Mouse (Mus musculus) MN1 (cell line): ENCODE data around the gene Snrpd2.
"Not testable (repeated sequence)": the region's sequence is repeated elsewhere in the genome, so short reads cannot be mapped to it uniquely, and the experiment has no call there.

Source experiments
- DNase-seq: peaks from one replicate; pipeline ENCODE4 v3.0.0-alpha.2; 2016; ENCODE audit warnings: low spot score

Snrpd2 gene

GRCm38 (mm10) chr7:19148875-19149541, 514 bp upstream of the Snrpd2 start, which contains the start of gene Qpctl:
Gene Qpctl (minus strand): TSS chr7:19149291.
- peak; percentile 98 for DNase-seq

GRCm38 (mm10) chr7:19151121-19151520, 1.6 kb downstream of the Snrpd2 start:
- not testable (repeated sequence) for DNase-seq

GRCm38 (mm10) chr7:19154796-19155195, 5.3 kb downstream of the Snrpd2 start:
- no peak for DNase-seq

GRCm38 (mm10) chr7:19155825-19156475, 6.4 kb downstream of the Snrpd2 start:
- DNase-seq: peak; percentile 82

GRCm38 (mm10) chr7:19157160-19157800, 7.8 kb downstream of the Snrpd2 start:
- DNase-seq: peak; percentile 82

GRCm38 (mm10) chr7:19158601-19159000, 9.1 kb downstream of the Snrpd2 start:
- no peak for DNase-seq

GRCm38 (mm10) chr7:19159411-19159810, 9.9 kb downstream of the Snrpd2 start:
- DNase-seq: no peak

GRCm38 (mm10) chr7:19160115-19160514, 10.6 kb downstream of the Snrpd2 start:
- DNase-seq: no peak

- no peak for DNase-seq
Measured at GRCm38 (mm10) chr7:19162928-19163327, 13.4 kb downstream of the Snrpd2 start.

GRCm38 (mm10) chr7:19163752-19164151, 14.2 kb downstream of the Snrpd2 start:
- no peak for DNase-seq

GRCm38 (mm10) chr7:19164189-19164588, 14.7 kb downstream of the Snrpd2 start:
- DNase-seq: peak; percentile 63

GRCm38 (mm10) chr7:19164978-19165377, 15.5 kb downstream of the Snrpd2 start:
- peak; percentile 61 for DNase-seq

- DNase-seq: no peak
Measured at GRCm38 (mm10) chr7:19165656-19166423, 16.3 kb downstream of the Snrpd2 start, which contains the start of gene Gipr. Gene Gipr (minus strand): TSS chr7:19166127.

- no peak for DNase-seq
Measured at GRCm38 (mm10) chr7:19166990-19167389, 17.5 kb downstream of the Snrpd2 start.

- no peak for DNase-seq
Measured at GRCm38 (mm10) chr7:19169506-19169905, 20.0 kb downstream of the Snrpd2 start.

- no peak for DNase-seq
Measured at GRCm38 (mm10) chr7:19170142-19170541, 20.6 kb downstream of the Snrpd2 start.

- no peak for DNase-seq
Measured at GRCm38 (mm10) chr7:19171831-19172230, 22.3 kb downstream of the Snrpd2 start.

- peak; percentile 79 for DNase-seq
Measured at GRCm38 (mm10) chr7:19172874-19173273, 23.4 kb downstream of the Snrpd2 start.

GRCm38 (mm10) chr7:19175708-19176515, 26.4 kb downstream of the Snrpd2 start, which contains the start of gene Eml2:
Gene Eml2 (plus strand): TSS chr7:19176421.
- peak; percentile 66 for DNase-seq

- DNase-seq: no peak
Measured at GRCm38 (mm10) chr7:19176516-19176947, 27.0 kb downstream of the Snrpd2 start.

- no peak for DNase-seq
Measured at GRCm38 (mm10) chr7:19177216-19177615, 27.7 kb downstream of the Snrpd2 start.
